Mouse (Mus musculus): ENCODE data around the gene Trim54. TPM values are rescaled to one million over a fixed set of nuclear protein-coding genes. Genes with fewer than 3 reads are reported as not detected.

Trim54 gene
- polyA plus RNA-seq, 1 experiment from 2014 or later: 0.57 TPM

DNA sequence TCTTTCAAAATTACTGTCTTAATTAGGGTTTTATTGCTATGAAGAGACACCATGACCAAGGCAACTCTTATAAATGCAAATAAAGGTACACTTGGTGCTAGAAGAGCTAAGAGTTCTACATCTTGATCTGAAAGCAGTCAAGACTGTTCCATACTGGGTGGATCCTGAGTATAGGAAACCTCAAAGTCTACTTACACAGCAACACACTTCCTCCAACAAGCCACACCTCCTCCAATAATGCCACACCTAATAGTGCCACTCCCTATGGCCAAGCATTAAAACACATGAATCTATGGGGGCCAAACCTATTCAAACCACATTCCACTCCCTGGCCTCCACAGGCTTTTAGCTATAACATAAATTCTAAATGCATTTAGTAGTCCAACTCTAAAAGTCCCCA is 46.0 kb downstream of the Trim54 start:
- H3K9me3 ChIP-seq (replicated peaks; ENCODE audit: control insufficient read depth, low read length): no peaks in the 10 kb centered on the region
- ATAC-seq (ENCODE audit: low read depth): no peak

DNA sequence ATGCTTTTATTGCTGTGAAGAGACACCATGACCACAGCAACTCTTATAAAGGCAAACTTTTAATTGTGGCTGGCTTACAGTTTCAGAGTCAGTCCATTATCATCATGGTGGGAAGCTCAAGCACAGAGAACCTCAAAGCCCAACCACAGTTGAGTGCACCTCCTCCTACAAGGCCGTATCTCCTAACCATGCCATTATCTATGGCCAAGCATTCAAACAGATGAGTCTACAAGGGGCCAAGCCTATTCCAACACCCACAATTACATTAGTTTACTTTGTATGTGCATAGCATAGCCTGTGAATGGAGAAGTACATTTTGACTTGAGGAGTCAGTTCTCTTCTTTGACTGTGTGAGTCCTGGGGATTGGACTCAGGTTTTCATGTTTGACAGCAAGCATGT is 48.4 kb downstream of the Trim54 start:
- peak; percentile 62; the same call in 1 of the 2 replicates for ATAC-seq (ENCODE audit: low read depth)
- H3K9me3 ChIP-seq (replicated peaks; ENCODE audit: control insufficient read depth, low read length): no peaks in the 10 kb centered on the region
- H3K4me2 ChIP-seq (ENCODE audit: low read depth, low read length): no peak overlapping the region
- H3K9ac ChIP-seq (ENCODE audit: low read depth, low read length): no peak overlapping the region
- no peak overlapping the region for H3K27ac ChIP-seq (ENCODE audit: low read length)
- peaks cover 3% of the 10 kb centered on the region for H3K4me1 ChIP-seq (ENCODE audit: control insufficient read depth, low read depth, low read length)
- no peaks in the 10 kb centered on the region for H3K27me3 ChIP-seq (ENCODE audit: control insufficient read depth, insufficient read depth, low read depth, low read length)
- no peak overlapping the region for H3K4me3 ChIP-seq (ENCODE audit: low read depth, low read length)
- peaks cover 65% of the 10 kb centered on the region for H3K36me3 ChIP-seq (ENCODE audit: control insufficient read depth, insufficient read depth)
- 57% methylated on average over 1 of the region's 1 CpGs for WGBS (ENCODE audit: insufficient replicate concordance)

More for the DNA sequence above, 46.0 kb downstream of the Trim54 start:
- H3K36me3 ChIP-seq (ENCODE audit: control insufficient read depth, insufficient read depth): peaks cover 67% of the 10 kb centered on the region
- H3K27ac ChIP-seq (ENCODE audit: low read length): no peak overlapping the region
- H3K9ac ChIP-seq (ENCODE audit: low read depth, low read length): no peak overlapping the region
- H3K4me3 ChIP-seq (ENCODE audit: low read depth, low read length): no peak overlapping the region
- peaks cover 3% of the 10 kb centered on the region for H3K4me1 ChIP-seq (ENCODE audit: control insufficient read depth, low read depth, low read length)
- no peaks in the 10 kb centered on the region for H3K27me3 ChIP-seq (ENCODE audit: control insufficient read depth, insufficient read depth, low read depth, low read length)
- no peak overlapping the region for H3K4me2 ChIP-seq (ENCODE audit: low read depth, low read length)

DNA sequence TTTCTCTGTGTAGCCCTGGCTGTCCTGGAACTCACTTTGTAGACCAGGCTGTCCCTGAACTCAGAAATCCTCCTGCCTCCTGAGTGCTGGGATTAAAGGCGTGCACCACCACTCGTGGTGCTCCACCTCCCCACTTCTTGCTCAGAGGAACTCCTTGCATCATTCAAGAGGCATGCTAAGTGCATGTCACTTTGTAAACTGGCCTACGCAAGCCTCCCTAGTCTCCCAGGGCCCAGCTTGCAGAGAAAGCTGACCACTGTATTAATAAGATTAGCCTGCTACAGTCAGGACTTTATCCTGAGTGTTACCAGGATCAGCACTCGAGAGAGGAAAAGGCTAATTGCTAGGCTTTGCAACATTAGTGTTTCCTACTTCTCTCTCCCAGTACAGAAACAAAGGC is 52.1 kb downstream of the Trim54 start:
- Histone ChIP-seq H3K9ac (ENCODE audit: low read depth, low read length) (no peak overlapping the region), H3K27me3 (ENCODE audit: control insufficient read depth, insufficient read depth, low read depth, low read length) (no peaks in the 10 kb centered on the region), H3K4me1 (ENCODE audit: control insufficient read depth, low read depth, low read length) (no peaks in the 10 kb centered on the region; the same call in 1 of the 2 replicates), H3K4me3 (ENCODE audit: low read depth, low read length) (no peak overlapping the region), H3K9me3 (replicated peaks; ENCODE audit: control insufficient read depth, low read length) (no peaks in the 10 kb centered on the region), H3K36me3 (ENCODE audit: control insufficient read depth, insufficient read depth) (peaks cover 80% of the 10 kb centered on the region), H3K27ac (ENCODE audit: low read length) (no peak overlapping the region), H3K4me2 (ENCODE audit: low read depth, low read length) (no peak overlapping the region)
- WGBS (ENCODE audit: insufficient replicate concordance): 86% methylated on average over 4 of the region's 4 CpGs
- no peak for ATAC-seq (ENCODE audit: low read depth)

DNA sequence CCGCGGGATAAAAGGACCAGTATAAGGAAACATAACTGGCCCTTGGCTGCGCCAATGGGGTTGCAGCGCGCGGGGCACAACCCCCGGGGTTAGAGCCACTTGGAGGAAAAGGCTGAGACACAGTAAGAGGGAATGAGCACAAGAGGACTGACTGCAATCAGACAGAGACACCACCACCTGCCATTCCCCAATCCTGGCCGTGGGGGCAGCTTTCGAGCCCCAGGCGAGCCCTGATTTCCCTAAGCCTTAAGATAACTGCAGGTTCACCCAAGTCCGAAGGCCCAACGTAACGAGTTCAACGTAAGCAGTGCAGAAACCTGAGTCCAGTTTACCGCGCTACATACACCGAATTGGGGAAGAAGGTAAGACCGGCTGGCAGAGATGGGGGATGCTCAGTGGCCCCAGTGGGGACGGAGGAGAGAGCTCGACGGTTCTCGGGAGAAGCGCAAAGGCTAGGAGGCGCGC is 62.8 kb downstream of the Trim54 start:
- H3K36me3 ChIP-seq (ENCODE audit: control insufficient read depth, insufficient read depth): no peaks in the 10 kb centered on the region; the same call in 1 of the 2 replicates
- peak overlapping the region; percentile 99 for H3K27ac ChIP-seq (ENCODE audit: low read length)
- no peaks in the 10 kb centered on the region for H3K9me3 ChIP-seq (replicated peaks; ENCODE audit: control insufficient read depth, low read length)
- no peaks in the 10 kb centered on the region for H3K27me3 ChIP-seq (ENCODE audit: control insufficient read depth, insufficient read depth, low read depth, low read length)
- peak overlapping the region; percentile 85 for H3K4me2 ChIP-seq (ENCODE audit: low read depth, low read length)
- ATAC-seq (ENCODE audit: low read depth): peak; percentile 44
- H3K9ac ChIP-seq (ENCODE audit: low read depth, low read length): peak overlapping the region; percentile 63
- H3K4me3 ChIP-seq (ENCODE audit: low read depth, low read length): peak overlapping the region; percentile 96
- 0% methylated on average over 25 of the region's 25 CpGs for WGBS (ENCODE audit: insufficient replicate concordance)
- H3K4me1 ChIP-seq (ENCODE audit: control insufficient read depth, low read depth, low read length): peaks cover 19% of the 10 kb centered on the region

DNA sequence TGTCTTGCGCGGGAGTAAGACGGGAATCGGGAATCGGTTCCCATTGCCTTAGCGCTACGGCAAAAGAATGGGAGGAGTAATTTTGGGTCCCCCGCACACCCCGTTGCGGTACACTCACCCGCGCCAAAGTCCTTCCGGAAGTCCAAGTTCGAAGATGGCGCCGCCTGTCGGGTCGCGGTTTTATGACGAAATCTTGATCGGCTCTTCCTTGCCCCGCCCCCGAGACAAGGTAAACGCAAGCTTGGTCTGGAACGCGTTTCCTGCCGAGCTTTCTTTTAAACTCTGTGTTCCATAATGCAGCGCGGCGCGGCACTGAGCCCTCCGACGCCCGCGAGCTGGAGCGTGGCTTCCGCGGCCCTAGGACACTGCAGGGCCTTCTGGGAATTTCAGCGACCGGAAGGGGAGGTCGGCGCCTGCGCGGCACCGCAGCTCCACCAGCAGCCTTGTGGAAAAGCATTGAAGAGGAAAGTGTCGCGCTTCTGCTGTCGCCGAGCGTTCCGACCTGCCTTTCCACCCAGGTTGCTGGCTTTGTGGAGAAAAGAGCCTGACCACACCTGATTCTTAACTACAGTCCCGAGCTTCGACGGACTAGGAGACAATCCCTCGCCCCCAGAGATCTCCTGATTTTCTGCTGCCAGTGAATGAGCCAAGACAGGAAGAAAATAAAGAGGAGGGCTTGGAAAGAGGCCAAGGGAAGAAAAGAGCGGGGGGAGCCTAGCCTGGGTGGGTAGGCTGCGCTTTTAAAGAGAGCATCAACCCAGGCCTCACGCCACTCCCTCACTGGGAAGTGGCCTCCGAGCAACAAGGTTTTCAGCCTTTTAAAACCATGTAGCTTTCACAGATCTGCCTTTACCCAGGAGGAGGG is 63.5 kb downstream of the Trim54 start, which contains the start of the genes Gm29609 and Gtf3c2:
Gene Gm29609, minus strand, starts transcription at position 146 of the 865 bp plus-strand sequence.
Gene Gtf3c2, minus strand, starts transcription at position 379 of the 865 bp plus-strand sequence.
- peak; percentile 87 for ATAC-seq (ENCODE audit: low read depth)
- H3K36me3 ChIP-seq (ENCODE audit: control insufficient read depth, insufficient read depth): no peaks in the 10 kb centered on the region
- peak within 1 kb of the TSS; percentile 63 for H3K9ac ChIP-seq (ENCODE audit: low read depth, low read length)
- peak within 1 kb of the TSS; percentile 85 for H3K4me2 ChIP-seq (ENCODE audit: low read depth, low read length)
- H3K27ac ChIP-seq (ENCODE audit: low read length): peak within 1 kb of the TSS; percentile 99
- peak within 1 kb of the TSS; percentile 96 for H3K4me3 ChIP-seq (ENCODE audit: low read depth, low read length)
- under 1% methylated on average over 59 of the region's 59 CpGs for WGBS (ENCODE audit: insufficient replicate concordance)
- H3K9me3 ChIP-seq (replicated peaks; ENCODE audit: control insufficient read depth, low read length): no peaks in the 10 kb centered on the region
- peaks cover 20% of the 10 kb centered on the region for H3K4me1 ChIP-seq (ENCODE audit: control insufficient read depth, low read depth, low read length)
- H3K27me3 ChIP-seq (ENCODE audit: control insufficient read depth, insufficient read depth, low read depth, low read length): no peaks in the 10 kb centered on the region

DNA sequence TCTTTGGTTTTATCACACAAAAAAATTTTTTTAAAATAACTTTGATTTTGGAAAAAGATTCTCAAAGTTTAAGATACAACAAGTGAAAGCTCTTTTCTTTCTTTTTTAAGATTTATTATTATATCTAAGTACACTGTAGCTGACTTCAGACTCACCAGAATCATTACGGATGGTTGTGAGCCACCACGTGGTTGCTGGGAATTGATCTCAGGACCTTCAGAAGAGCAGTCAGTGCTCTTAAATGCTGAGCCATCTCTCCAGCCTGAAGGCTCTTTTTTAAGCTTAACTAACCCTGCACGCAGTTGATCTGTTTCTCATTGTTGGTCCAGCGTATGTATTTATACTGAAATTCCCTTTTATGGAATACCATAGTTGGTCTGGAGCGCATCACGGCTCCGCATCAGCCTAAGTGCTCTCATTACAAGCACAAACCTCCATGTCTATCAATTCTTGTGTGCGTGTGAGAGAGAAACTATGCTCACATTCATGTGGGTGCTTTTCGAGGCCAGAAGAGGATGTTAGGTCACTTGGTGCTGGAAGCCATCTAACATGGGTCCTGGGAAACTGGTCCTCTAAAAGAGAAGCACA is 64.8 kb downstream of the Trim54 start:
- Histone ChIP-seq H3K36me3 (ENCODE audit: control insufficient read depth, insufficient read depth) (no peaks in the 10 kb centered on the region), H3K27me3 (ENCODE audit: control insufficient read depth, insufficient read depth, low read depth, low read length) (no peaks in the 10 kb centered on the region), H3K4me3 (ENCODE audit: low read depth, low read length) (no peak overlapping the region), H3K4me2 (ENCODE audit: low read depth, low read length) (no peak overlapping the region), H3K9me3 (replicated peaks; ENCODE audit: control insufficient read depth, low read length) (no peaks in the 10 kb centered on the region), H3K27ac (ENCODE audit: low read length) (no peak overlapping the region), H3K4me1 (ENCODE audit: control insufficient read depth, low read depth, low read length) (peaks cover 24% of the 10 kb centered on the region), H3K9ac (ENCODE audit: low read depth, low read length) (no peak overlapping the region)
- 88% methylated on average over 9 of the region's 9 CpGs for whole genome bisulfite sequencing (ENCODE audit: insufficient replicate concordance)
- no peak for ATAC-seq (ENCODE audit: low read depth)

DNA sequence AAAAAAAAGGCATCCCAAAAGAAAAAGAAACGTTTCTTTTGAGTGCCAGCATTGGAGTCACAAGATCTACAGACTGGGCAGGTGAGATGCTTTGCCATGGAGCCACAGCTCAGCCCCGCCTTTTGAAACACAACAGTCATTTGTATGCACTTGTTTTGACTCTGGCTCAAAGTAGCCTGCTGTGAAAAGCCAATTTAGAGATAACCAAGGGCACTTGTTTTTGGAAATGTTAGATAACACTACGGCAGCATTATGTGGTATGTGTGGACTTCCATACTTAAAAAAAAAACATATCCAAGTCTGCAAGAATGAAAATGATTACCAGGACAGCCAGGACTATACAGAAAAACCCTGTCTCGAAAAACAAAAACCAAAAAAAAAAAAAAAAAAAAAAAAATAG is 67.2 kb downstream of the Trim54 start:
- 16% methylated on average over 4 of the region's 4 CpGs for WGBS (ENCODE audit: insufficient replicate concordance)
- no peak overlapping the region; the same call in 1 of the 2 replicates for H3K9ac ChIP-seq (ENCODE audit: low read depth, low read length)
- H3K9me3 ChIP-seq (replicated peaks; ENCODE audit: control insufficient read depth, low read length): no peaks in the 10 kb centered on the region
- H3K4me1 ChIP-seq (ENCODE audit: control insufficient read depth, low read depth, low read length): peaks cover 20% of the 10 kb centered on the region
- ATAC-seq (ENCODE audit: low read depth): peak; percentile 40
- H3K27me3 ChIP-seq (ENCODE audit: control insufficient read depth, insufficient read depth, low read depth, low read length): no peaks in the 10 kb centered on the region
- no peak overlapping the region for H3K4me2 ChIP-seq (ENCODE audit: low read depth, low read length)
- H3K27ac ChIP-seq (ENCODE audit: low read length): peak overlapping the region; percentile 75
- H3K4me3 ChIP-seq (ENCODE audit: low read depth, low read length): no peak overlapping the region
- H3K36me3 ChIP-seq (ENCODE audit: control insufficient read depth, insufficient read depth): peaks cover 10% of the 10 kb centered on the region
